Mouse (Mus musculus) layer of hippocampus, postnatal 36 days (tissue): ENCODE data around the gene Gm10188. TPM values are rescaled to one million over a fixed set of nuclear protein-coding genes. Genes with fewer than 3 reads are reported as not detected.

Experiments
- DNase-seq, 2 experiments: peaks; one replicate each; pipeline ENCODE4 v3.0.0; 2022
- total RNA-seq, 2 experiments: library from RNA; stranded (reverse); gene quantifications; 2 replicates each; pipeline ENCODE4 v1.2.3; 2021

Gm10188 gene
- total RNA-seq, 2 experiments from 2014 or later, result not detected

DNA sequence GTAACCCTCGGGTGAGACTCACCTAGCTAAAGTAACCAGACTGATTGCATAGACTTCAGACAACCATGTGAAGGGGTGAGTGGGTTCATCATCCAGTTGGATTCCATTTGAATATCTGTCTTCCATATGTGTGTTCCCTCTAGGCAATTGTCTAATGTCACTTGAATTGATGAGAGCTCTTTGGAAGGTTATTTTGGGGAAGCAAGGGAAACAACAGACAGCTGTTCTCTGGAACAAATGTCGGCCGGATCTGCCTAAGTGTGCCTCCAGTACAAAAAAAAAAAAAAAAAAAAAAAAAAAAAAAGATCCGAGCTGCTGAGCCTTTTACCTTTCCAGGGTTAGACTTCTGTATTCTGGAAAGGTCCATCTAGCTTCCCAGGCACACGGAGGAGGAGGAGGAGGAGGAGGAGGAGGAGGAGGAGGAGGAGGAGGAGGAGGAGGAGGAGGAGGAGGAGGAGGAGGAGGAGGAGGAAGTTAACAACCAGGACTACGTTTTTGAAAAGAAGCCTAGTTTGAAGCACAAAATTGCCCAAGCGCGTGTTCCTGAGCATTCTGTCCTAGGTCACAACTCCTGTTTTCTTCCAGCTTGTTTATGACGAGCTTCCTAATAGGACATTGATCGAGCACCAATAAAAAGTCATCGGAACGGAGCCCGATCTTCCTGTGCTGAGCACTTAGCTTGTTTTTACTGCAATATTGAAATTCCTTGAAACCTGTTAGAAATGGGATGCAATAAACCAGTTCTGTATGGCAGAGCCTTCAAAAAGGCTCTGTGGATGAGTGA is 3.1 kb downstream of the Gm10188 start:
- DNase-seq, result no peak

DNA sequence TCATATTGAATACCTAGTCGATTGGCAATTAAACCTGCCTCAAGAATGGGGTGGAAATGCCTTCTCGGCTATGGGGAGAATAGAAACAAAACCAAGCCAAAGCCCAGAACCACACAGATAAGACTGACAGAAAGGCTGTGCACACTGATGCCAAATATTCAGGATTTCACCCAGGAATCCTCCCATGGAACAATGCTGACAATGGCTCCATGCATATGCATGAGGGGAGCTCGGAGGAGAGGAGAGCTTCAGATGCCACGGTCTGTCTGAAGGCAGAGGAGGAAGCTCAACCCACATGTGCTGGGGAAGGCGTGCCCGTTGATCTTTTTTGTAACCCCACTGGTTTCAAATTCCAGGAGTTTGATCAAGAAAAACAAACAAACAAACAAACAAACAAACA is 7.4 kb downstream of the Gm10188 start:
- DNase-seq, result no peak

DNA sequence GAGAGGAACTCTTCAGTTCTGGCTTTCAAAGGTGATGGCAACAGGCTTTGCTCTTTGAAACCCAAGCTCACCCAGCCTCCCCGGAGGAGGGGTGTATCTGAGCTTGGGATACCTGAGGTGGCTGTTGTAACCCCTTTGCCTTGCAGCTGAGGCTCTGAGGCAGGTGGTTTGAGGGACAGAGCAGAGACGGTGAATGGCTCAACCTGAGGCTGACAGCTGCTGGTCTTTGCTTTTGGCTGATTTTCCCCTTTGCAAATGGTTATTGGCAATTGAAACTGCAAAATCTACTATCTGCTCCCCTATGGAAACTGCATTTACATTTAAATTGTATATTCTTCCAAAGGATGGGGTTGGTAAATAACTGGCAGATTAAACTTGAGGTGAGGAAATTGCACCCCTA is 7.9 kb downstream of the Gm10188 start:
- no peak for DNase-seq

DNA sequence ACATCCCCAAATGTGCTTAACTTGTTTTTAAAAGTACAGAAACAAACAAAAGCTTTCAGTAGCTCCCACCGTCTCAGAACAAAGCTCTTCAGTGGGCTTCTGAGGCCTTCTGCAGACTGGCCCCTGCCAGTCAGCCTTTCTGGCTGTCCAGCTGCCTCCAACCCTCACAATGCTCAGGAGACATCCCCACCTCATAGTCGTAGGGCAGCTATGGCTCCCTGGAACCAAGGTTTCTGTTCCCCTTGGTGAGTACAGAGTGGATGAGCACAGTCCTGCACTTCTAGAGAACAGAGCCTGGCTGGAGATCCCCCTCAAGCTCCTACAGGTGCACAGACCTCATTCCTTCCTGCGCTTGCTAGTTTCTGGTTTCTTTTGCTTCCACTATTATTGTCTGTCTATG is 13.3 kb downstream of the Gm10188 start:
- no peak for DNase-seq

DNA sequence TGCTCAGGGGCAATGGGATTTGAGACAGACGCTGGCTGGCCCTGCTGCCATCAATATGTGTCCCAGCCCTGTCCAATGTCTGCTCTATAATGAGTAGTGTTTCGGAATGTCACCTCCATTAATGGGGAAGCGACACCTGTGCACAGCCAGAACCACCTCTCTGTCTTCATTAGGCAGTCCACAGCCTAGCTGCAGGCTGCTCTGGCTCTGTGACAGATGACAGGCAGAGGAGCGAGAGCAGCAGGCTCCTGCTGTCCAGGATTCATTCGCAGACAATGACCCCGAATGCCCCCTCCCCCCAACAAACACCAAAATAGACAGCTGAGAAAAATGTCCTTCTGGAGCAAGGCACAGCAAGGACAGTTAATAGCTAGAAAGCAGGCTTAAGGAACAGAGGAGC is 16.5 kb downstream of the Gm10188 start:
- no peak for DNase-seq

DNA sequence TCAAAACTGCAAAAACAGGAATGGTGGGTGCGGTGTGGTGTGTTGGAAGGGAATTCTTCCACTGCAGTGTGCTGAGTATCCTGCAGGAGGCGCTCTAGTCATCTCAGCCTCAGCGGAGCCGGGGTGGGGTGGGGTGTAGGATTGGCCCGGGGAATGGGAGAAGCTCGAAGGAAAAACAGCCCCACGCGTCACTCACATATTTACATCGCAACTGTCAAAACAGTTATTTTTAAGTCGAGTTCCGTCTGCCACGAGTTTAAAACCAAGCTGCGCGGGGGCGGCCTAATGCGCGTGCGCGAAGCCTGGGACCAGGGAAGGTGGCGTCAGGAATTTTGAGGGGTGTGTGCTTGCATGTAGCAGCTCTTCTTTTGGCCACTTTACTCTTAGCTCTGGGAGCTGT is 17.3 kb downstream of the Gm10188 start:
- peak; percentile 86 to 87 for DNase-seq

DNA sequence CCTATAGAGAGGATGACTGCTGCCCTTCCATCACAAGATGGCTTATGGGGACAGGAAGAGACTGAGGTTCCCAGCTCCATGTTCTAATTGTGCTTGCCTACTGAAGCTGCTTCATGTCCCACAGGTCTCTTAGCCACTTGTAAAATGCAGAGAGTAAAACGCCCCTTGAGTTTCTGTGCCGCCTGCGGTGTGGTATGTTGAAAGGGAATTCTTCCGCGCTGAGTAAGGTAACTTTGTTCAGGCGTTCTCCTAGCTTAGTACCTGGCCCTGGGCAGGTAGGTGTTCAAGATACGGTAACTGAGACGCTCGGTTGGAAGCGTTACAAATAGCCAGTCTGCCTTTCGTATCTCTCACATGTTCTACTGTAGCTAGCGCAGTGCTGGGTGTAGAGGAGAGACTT is 17.9 kb downstream of the Gm10188 start:
- DNase-seq, result no peak

DNA sequence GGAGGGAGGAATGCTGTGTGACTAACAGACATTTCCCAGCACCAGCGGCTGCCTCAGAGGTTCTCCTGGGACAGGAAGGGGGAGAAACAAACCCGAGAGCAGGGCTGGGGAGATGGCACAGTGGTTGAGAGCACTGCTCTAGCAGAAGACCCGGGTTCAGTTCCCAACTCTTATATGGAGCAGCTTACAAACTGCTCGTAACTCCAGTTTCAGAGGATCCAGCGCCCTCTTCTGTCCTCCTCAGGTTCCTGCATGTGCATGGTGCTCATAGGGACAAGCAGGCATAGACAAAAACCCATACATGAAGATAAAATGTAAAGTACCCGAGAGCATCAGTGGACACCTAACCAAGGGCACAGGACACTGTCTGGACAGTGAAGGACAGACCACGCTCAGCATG is 18.6 kb downstream of the Gm10188 start:
- no peak for DNase-seq

DNA sequence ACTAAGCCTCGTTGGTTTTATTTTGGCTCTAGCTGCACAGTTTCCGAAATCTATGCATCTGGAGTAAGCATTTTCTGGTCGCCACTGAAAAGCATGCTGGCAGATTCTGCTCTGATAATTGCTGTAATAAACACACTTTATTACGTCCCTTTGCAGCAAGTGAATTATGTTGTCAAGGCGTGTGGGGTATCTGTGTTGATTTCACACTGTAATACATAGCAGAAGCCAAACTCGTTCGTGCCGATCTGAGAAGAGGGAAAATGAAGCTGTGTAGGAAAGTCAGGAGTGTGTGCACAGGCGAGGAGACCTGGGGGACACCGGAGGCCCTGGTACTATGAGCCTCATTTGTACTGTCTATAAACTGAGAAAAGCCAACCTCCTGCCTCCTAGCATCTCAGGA is 20.2 kb downstream of the Gm10188 start:
- DNase-seq, result no peak

DNA sequence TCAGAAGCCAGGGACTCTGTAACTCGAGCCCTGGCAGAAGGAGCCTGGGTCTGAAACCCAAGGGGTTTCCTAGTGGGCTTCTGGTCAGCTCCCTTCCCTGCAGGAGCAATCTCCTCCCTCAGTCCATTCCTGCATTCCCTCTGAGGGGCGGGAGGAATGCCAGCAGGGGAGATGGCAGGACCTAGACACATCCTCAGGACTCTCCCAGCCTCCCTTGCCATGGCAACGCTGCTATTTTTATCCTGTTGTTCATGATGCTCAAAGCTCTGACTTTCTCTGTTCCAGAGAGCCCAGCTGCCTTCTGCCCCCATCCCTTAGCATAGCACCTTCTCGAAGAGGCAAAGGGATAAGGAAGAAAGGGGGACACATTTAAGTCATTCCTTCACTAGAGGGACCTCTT is 21.4 kb downstream of the Gm10188 start:
- DNase-seq, result no peak

DNA sequence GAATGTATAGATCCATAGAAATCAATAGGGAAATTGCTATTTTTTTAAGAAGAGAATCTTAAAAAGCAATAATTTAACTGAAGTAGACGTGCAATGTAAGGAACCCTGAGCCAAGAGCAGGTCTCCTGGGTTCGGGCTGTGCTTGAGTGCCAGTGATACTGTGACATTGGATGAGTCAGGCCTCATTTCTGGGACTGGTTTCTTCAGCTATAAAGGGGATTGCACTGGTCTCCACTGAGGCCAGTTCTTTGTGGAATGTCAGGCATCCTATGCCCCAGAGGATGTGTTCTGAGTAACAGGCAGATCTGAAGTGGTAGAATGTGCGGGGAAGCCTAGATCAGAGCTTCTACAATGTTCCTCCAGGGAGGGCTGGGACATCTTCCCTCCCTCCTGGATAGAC is 22.7 kb downstream of the Gm10188 start:
- no peak for DNase-seq

DNA sequence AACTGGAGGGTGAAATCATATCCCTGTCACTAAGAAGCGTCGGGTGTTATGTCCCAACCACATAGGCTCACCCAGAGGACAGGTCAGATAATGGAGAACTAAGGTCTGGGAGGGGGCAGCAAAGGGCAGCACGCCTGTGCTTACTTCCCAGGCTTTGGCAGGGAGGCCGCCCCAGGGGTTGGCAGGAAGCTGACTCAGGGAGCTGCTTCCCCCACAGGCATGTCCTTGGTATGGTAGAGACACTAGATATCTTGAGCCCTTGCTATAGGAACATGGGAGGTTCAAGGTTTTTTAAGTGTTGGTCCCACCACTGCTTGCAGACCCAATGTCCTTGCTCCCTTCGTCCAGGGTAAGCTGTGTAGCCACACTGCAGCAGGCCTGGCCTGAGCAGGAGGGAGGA is 23.6 kb downstream of the Gm10188 start:
- no peak for DNase-seq

DNA sequence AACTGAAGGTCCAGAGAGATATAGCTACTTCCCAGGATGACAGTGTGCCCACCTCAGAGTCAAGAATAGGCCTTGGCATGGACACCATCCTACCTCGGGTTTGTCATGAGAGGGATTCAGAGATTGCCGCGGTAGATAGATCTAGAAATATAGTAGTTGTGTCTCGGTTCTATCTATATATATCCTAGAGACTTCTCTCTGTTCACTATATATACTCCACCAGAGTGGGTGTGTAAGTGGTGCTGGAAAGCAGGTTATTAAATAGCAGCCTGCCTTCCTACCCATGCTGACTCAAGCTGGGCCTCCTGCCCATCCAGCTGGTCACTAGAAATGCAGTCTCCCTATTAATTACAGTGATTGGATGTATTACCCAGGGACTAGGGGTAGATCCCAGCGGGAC is 26.8 kb downstream of the Gm10188 start:
- DNase-seq, result no peak

DNA sequence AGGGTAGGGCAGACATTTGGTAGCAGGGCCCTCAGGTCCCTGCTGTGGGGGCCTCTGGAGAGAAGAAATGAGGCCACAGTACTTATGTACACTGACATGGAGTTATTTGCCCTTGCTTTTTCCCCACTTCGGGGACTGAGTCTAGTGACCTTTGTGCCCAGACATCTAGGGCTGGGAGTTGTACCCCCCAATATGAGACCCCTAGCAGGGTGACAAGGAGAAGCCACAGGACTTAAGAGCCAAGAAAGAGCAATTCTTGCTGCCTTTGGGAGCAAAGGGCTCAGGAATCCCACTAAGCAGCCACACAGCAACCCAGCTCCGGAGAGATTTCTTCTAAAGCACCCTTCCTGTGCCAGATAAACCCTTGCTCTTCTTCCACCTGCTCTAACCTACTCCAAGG is 27.6 kb downstream of the Gm10188 start:
- DNase-seq, result no peak

DNA sequence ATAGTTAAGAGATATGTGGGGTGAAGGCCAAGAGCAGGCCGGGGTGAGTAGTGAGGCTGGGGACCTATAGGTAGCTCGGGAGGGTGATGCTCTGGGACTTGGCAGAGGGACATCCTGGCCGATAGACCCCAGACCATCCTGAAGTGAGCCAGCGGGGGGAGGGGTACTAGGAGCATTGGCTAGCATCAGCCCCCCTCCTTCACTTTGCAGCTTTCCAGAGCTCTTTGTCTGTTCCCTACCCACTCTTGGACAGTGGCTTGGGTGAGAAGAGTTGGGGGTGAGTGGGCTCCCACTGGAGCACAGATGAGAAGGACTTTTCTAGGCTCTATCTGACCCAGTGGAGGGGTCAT is 28.1 kb downstream of the Gm10188 start:
- DNase-seq, result no peak

DNA sequence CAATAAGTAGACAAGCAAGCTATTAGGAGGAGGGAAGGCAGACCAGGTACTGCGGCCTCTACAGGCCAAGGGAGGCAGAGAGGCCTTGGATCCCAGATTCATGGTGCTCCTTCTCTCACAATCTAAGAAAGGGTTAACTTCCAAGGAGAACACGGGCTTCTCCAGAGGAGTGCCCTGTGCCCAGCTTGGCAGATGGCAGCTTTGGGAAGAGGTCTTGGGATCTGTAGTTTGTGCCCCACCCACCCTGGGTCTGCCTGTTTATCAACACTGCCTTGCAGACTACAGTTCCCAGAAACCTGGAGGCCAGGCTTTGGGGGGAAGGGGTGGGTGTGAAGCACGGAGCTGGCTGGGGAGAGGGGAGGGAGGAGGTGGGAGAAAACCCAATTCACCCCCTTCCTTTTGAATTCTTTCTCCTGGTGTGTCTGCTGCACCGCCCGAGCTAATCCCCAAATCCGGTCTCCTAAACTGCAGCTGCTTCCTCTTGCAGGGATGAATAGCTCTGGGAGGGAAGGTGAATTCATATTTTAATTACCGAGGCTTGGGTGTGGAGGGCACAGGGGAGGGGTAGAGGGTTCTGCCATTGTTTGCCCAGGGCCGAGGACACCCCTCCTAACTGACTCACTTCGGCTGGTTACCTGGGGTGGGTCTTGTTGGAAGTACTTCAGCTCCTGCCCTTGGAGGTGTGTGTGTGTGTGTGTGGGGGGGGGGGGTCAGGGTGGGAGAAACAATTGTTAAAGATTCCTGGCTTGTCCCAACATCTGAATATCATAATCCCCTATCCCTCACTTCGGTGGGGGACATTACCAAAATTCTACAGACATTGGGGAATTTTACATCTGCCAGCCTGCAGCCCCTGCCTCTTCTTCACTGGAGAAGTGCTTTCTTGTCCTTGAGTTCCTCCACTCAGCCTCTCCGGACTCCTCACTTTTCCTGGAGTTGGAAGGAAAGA is 28.7 kb downstream of the Gm10188 start:
- no peak for DNase-seq

DNA sequence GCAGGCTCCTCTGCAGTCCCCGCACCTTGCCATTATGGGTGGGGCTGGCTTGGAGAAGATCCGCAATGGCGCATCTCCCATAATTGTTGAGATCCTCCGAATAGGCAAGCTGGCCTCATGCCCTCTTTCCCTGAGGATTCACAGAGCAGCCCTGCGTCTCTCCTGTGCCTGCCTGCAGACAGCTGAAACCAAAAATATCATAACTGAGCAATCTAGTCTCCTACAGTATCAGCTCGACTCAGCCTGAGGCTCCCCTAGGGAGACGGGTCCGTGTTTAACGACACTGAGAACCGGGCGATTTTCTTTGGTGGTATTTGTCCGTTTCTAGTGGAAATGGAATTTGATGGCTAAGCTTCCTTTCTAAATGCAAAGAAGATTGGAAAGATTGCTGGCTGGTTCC is 29.6 kb downstream of the Gm10188 start:
- DNase-seq, result no peak

DNA sequence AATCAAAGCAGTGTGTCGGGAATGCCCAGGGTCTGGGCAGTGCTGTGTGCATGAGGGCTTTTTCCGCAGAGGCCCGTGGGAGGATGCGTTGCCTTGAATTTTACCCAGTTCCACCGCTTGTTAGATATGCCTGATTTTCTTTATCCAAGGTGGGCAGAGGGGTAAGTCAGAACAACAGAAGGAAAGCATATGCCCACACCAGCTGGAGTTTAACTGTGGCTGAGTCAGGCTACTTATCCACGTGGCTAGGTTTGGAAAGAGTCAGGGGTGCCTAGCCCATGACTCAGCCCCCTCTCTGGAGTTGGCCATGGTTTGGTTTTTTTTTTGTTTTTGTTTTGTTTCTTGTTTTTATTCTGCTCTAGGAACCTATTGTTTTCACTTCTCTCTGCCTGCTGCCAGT is 30.3 kb downstream of the Gm10188 start:
- no peak for DNase-seq

DNA sequence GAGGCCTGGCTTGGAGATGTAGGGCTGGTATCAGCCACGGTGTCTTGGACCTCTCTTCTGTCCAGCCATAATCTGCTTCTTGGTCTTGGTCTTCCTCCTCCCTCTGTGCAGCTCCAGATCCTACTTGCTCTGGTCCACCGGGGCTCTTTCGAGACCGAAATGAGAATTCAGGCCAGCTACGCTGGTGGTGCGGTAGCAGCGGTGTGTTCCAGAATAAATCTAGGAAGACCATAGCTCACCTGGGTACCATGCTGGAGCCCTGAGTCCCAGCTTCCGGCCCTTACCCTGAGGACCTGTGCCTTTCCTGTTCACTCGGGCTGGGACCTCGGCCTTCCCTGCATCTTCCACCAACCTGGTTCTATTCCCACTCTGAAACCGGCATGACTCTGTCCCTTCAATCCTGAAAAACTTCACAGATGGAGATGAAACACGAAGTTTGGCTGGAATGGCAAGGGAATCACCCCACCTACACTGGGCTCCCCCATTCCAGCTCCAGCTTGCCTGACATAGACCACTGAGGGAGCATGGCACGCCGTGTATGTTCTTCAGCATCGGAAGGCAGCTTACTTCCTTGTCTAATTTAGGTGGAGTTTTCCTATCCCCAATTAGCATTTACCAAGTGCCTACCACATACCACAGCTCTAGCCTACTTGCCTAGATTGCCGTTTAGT is 31.0 kb downstream of the Gm10188 start:
- no peak for DNase-seq

DNA sequence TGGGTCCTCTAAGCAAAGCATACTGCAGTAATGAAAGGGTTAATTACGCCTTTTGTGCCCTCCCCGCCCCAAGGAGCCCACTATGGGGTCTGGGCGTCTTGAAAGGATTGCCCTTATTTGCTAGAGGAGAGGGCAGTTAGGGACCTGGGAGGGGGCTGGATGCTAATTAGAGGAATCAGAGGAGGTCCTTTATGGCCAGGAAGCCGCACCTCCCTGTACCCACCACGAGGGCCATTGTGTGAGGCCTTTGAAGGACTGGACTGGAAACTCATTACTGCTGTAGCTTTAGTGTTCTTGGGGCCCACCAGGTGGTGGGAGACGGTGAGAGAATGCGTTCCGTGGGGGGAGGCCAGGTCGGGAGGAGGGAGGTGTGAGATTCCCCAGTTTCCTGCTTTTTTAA is 31.9 kb downstream of the Gm10188 start:
- no peak for DNase-seq

DNA sequence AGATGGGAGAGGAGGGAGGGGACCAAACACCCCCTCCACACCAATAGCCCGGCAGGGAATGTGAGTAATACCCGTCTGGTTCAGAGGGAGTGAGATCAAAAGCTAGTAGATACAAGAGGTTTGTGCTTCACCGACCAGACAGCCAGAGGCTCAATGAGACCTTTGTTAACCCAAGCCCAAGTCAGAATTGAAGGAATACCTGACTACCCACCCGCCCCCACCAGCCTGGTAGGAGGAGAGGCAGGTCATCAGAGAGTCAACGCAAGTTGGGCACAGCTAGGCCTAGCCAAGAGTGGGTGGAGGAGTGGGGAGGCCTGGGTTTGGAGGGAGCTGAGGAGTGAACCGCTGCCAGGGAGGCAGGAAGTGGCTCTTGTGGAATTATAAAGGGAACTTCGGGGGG is 33.2 kb downstream of the Gm10188 start:
- DNase-seq, result no peak

DNA sequence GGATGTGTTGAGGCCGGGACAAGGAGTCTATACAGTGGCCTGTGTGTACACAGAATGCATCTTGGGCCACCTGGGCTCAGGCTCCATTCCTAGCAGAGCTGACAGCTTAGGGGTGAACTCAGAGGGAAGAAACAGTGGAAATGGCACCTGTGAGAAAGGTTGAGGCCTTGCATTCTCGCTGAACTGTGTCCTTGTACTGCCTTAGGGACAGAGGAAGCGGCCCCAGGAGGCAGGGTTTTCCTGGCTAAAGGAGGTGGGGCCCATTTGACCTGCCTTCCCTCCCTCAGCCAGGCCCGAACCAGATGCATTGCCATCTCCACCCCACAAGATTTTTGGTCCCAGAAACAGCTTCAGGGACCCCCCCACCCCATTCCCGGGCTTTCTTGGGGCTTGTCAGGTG is 33.9 kb downstream of the Gm10188 start:
- DNase-seq, result no peak

DNA sequence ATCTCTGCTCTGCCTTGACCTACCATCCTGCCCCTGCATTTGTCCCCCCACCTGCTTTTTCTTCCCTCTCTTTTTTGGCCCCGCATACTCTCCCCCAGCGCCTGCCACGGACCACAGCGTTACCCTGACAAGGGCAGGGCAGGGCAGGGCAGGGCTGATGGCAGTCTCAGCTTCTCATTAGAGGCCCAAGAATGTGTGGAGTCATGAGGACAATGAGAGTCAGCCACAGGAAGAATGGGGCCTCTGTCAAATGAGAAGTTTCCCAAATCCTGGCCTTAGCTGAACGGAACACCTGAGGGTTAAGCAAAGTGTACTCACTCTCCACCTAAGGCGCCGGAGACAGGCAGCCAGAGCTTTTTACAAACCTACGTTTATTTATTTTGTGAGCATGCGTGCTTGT is 34.5 kb downstream of the Gm10188 start:
- DNase-seq, result no peak
